Mouse (Mus musculus): ENCODE data around the gene Gm13278.
"Not testable (repeated sequence)": the region's sequence is repeated elsewhere in the genome, so short reads cannot be mapped to it uniquely, and the experiment has no call there.

DNA sequence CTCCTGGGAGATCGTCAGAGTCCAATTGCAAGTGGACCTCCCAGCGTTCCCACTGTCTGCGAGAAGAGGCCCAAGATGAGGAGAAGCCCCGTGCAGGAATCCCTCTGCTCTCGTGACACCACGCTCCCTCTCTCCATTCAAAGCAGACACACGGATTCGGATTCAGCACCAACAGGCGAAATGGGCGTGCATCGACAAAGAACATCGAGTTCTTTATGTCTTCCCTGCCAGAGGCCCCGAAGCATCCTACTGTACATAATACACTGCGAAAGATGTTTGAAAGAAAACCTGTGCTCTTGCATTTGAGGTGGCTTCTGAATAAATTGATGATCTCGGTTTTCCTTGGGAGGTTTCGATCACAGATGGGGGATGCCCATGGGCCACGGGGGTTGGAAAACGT is 11.0 kb upstream of the Gm13278 start:
- not testable (repeated sequence) for TF ChIP-seq CTCF (IDR thresholded peaks at IDR 0.05; ENCODE audit: insufficient read depth, low read length); POLR2A (IDR thresholded peaks at IDR 0.05; ENCODE audit: borderline replicate concordance, extremely low read depth, low read depth, low read length)

All from lung, adult 2 months (tissue).